ENCODE assay signal across 15 mouse cellular contexts in the genomic region with DNA sequence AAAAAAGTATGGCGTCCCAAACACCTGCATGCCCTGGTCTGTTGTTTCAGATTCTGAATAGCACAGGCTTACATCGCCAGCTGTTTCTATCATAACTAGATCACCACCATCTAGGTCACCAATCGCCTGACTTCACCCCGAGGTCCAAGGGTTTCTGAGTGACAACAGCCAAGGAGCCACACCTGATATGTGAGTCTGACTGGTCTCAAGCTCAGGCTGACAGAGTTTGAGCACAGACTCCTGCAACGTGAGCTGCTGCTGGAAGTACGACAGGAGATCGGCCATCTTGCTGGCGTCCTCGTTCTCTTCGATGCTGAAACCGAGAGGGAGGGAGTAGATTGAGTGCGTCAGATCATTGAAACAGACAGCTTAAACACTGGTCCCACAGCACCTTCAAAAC. TPM values are rescaled to one million over a fixed set of nuclear protein-coding genes. Genes with fewer than 3 reads are reported as not detected.
DNase-seq lines count a peak whose midpoint lies in the region.
"Had no signal": no experiment of that assay in that cellular context is flagged by ENCODE, and none has a peak within 500 bp of the region (broad histone marks: within the 10 kb centered on the region; RNA-seq: fewer than 3 reads in every experiment).

No protein-coding gene starts in this region.

- intact Hi-C loops in gastrocnemius, postnatal 36 days (cut with DNase I) = no loop called here
- intact Hi-C loops in heart, postnatal 10 days (cut with DNase I) = no loop called here

- DNase-seq in gastrocnemius, adult 18-20 months (ENCODE audit: low spot score) = peak; percentile 45
- DNase-seq in gastrocnemius, postnatal 36 days = no peak
- DNase-seq in gastrocnemius, adult 8-10 months (ENCODE audit: low spot score in 2 of 2) = peak; percentile 34 to 42
- DNase-seq in gastrocnemius, postnatal 4 days (ENCODE audit: low spot score in 2 of 2) = no peak
- peak; percentile 83 for DNase-seq in heart, adult 11 months
- DNase-seq in heart, postnatal 10 days = no peak
- DNase-seq: adrenal gland, adult 8-10 months; adrenal gland, postnatal 14 days; adrenal gland, postnatal 36 days; cerebellum, adult 11-12 months; cerebellum, adult 2 months; cerebellum, adult 9-10 months; cerebellum, postnatal 25 days had no signal

RNA-seq across cellular contexts. Expression of a gene that starts 13.2 kb away (rescaled TPM):
- total RNA-seq in gastrocnemius, adult 18-20 months (2021) = 10 to 100 TPM; 39.6 to 43.4 TPM
- total RNA-seq in gastrocnemius, postnatal 36 days (2021) = 10 to 100 TPM; 52.0 to 62.9 TPM
- total RNA-seq in gastrocnemius, adult 8-10 months (2022) = 10 to 100 TPM; 40.0 to 46.6 (median 41.9) TPM
- 10 to 100 TPM; 48.1 to 49.1 TPM for total RNA-seq in gastrocnemius, postnatal 4 days (2021)
- 10 to 100 TPM; 88.6 to 90.3 TPM for total RNA-seq in heart, postnatal 10 days (2021)

RNA-seq across cellular contexts. Expression of a gene that starts 13.3 kb away (rescaled TPM):
- total RNA-seq in gastrocnemius, adult 18-20 months (2021) = 1 to 10 TPM; 4.3 to 4.7 TPM
- total RNA-seq in gastrocnemius, postnatal 36 days (2021) = 1 to 10 TPM; 5.4 to 7.5 TPM
- 1 to 10 TPM; 4.8 to 5.6 (median 5.1) TPM for total RNA-seq in gastrocnemius, adult 8-10 months (2022)
- total RNA-seq in gastrocnemius, postnatal 4 days (2021) = 10 to 100 TPM; 26.0 to 31.0 TPM
- total RNA-seq in heart, postnatal 10 days (2021) = 10 to 100 TPM; 21.5 to 23.0 TPM

RNA-seq across cellular contexts. Expression of a gene that starts 44.0 kb away (rescaled TPM):
- total RNA-seq in gastrocnemius, adult 18-20 months (2021) = not detected
- total RNA-seq in gastrocnemius, postnatal 36 days (2021) = not detected
- total RNA-seq in gastrocnemius, adult 8-10 months (2022) = not detected
- total RNA-seq in gastrocnemius, postnatal 4 days (2021) = not detected
- not detected for total RNA-seq in heart, postnatal 10 days (2021)
- total RNA-seq: adrenal gland, adult 18-20 months; adrenal gland, adult 8-10 months; adrenal gland, postnatal 14 days; adrenal gland, postnatal 36 days; CH12.LX had no signal

Comparison
In these comparisons a context has a peak if more than half of its experiments do, and no peak if none do; other contexts are left out.
1. DNase-seq: peak in gastrocnemius, adult 18-20 months (single experiment), gastrocnemius, adult 8-10 months (2 of 2) and heart, adult 11 months (single experiment); none in gastrocnemius, postnatal 36 days (0 of 2), gastrocnemius, postnatal 4 days (0 of 2) and heart, postnatal 10 days (0 of 2).